Mouse (Mus musculus): Measurements from ENCODE around the gene Catip.
"Not testable (repeated sequence)": the region's sequence is repeated elsewhere in the genome, so short reads cannot be mapped to it uniquely, and the experiment has no call there.

Gene Catip

DNA sequence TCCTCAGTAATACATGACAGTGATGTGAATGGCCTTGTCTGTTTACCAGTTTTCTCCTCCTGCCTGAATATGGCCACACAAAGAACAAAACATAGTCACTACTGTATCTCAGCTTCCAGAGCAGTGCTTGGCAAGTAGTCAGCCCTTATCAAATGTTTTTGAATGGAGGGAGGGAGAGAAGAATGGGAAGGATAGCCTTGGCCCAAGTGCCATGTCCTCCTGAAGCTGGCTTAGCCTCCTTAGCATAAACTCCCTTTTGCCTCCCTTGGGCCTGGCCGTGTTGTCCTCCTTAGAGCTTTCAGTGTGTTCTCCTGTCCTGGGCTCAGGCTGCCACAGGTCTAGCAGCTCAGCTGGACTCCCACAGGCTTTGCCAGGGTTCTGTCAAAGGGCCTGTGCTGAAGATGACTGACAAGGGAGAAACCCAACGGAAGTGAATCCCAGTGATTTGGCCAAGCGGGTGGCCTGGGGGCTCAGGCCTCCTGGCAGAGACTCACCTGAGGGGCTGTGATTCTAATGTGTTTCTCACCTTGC is 24.6 kb upstream of the Catip start:
- no peak for DNase-seq (ENCODE audit: low read depth, low spot score)
- no peaks in the 10 kb centered on the region for H3K36me3 ChIP-seq (ENCODE audit: control insufficient read depth, insufficient read depth, low read length, poor library complexity, severe bottlenecking)
- H3K27me3 ChIP-seq (ENCODE audit: control insufficient read depth, insufficient read depth, low read length, poor library complexity, severe bottlenecking) = no peaks in the 10 kb centered on the region

DNA sequence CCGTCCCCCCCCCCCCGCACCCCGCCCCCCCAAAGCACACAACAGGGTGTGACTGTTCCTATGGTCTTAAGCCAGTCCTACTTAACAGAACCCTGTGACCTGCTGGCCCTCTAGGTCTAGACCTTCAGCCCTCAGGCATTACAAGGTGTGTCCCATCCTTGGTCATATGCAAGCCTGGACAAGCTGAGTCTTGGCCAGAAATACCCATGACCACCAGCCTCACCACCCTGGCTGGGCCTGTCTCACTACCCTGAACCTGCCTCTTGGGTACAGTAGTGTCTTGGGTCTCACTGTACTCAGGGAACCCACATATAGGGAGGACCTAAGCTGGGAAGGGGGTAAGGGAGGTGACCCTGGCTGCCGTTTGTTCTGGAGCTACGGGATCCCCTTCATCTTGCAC is 23.9 kb upstream of the Catip start:
- H3K27me3 ChIP-seq (ENCODE audit: control insufficient read depth, insufficient read depth, low read length, poor library complexity, severe bottlenecking) = no peaks in the 10 kb centered on the region
- no peak for DNase-seq (ENCODE audit: low read depth, low spot score)
- H3K36me3 ChIP-seq (ENCODE audit: control insufficient read depth, insufficient read depth, low read length, poor library complexity, severe bottlenecking) = no peaks in the 10 kb centered on the region

DNA sequence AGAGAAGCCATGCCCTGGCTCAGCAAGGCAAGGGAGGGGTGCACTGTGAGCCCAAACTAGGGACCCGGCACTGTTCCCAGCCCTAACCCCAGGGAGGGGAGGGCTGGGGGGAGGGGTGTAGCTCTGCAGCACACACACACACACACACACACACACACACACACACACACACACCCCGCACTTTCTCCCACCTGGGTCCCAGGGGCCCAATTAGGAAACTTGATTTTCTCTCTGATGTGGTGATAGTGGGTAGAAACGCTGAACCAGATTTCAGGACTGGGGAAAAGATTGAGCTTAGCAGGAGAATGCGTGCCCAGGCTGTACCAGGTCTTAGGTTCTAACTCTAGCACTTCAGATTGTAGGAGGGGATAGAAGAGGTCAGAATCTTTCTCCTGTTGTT is 23.3 kb upstream of the Catip start:
- H3K36me3 ChIP-seq (ENCODE audit: control insufficient read depth, insufficient read depth, low read length, poor library complexity, severe bottlenecking) = no peaks in the 10 kb centered on the region
- DNase-seq (ENCODE audit: low read depth, low spot score) = no peak

DNA sequence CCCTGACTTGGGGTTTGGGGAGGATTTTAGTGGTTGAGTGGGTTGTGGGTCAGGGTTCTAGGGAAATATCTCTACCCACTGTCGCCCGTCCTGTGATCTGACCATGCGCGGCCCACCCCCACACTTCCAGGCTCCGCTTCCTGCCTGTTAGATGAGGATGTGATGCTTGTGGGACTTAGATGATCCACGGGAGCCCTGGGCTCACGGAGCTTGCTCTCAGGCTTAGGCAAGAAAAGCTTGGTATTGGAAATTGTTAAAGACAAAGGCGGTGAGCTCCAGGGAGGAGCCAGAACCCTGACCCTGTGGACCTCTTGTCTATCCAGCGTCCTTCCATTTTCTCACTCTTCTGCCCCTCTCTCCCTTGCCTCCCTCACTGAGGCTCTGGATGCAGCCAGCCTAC is 22.0 kb upstream of the Catip start:
- no peaks in the 10 kb centered on the region for H3K27me3 ChIP-seq (ENCODE audit: control insufficient read depth, insufficient read depth, low read length, poor library complexity, severe bottlenecking)
- no peaks in the 10 kb centered on the region for H3K36me3 ChIP-seq (ENCODE audit: control insufficient read depth, insufficient read depth, low read length, poor library complexity, severe bottlenecking)
- no peak for DNase-seq (ENCODE audit: low read depth, low spot score)

More for the DNA sequence above, 23.3 kb upstream of the Catip start:
- H3K27me3 ChIP-seq (ENCODE audit: control insufficient read depth, insufficient read depth, low read length, poor library complexity, severe bottlenecking) = no peaks in the 10 kb centered on the region

DNA sequence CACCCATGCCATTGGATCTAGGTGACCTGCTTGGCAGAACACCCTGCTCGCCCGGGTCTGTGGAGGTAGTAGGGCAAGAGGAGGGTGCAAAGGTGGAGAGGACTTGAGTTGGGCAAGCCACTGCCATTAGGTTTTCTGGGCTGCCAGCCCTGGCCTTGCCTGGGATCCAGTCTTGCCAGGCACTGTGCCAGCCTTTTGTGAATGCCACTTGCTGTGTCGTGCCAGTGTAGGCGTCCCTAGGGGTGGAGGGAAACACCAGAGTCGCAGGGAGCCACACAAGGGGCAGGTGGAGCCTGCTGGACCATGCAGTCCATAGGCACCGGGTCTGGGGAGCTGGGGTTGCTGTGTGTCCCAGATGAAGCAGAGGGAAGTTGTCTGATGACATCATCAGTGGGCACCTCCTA is 21.5 kb upstream of the Catip start:
- Histone ChIP-seq H3K36me3 (ENCODE audit: control insufficient read depth, insufficient read depth, low read length, poor library complexity, severe bottlenecking) (no peaks in the 10 kb centered on the region), H3K27me3 (ENCODE audit: control insufficient read depth, insufficient read depth, low read length, poor library complexity, severe bottlenecking) (no peaks in the 10 kb centered on the region)
- DNase-seq (ENCODE audit: low read depth, low spot score) = no peak

DNA sequence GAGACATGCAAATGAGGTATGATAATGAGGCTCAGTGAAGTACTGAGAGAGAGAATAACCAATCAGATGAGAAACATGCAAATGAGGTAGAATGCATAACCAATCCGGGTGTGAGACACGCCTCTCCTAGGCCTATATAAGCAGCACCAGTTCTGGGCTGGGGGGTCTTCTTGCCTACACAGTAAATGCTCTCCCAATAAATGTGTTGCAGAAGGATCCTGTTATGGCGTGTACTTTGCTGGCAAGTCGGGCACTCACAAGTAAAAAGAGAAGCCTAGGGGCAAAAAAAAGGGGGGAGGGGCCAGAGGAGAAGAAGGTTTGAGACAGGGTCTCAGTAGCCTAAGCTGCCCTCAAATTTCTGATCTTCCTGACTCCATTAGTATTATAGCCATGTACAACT is 20.9 kb upstream of the Catip start:
- not testable (repeated sequence) for H3K27me3 ChIP-seq (ENCODE audit: control insufficient read depth, insufficient read depth, low read length, poor library complexity, severe bottlenecking); H3K36me3 ChIP-seq (ENCODE audit: control insufficient read depth, insufficient read depth, low read length, poor library complexity, severe bottlenecking); DNase-seq (ENCODE audit: low read depth, low spot score)

DNA sequence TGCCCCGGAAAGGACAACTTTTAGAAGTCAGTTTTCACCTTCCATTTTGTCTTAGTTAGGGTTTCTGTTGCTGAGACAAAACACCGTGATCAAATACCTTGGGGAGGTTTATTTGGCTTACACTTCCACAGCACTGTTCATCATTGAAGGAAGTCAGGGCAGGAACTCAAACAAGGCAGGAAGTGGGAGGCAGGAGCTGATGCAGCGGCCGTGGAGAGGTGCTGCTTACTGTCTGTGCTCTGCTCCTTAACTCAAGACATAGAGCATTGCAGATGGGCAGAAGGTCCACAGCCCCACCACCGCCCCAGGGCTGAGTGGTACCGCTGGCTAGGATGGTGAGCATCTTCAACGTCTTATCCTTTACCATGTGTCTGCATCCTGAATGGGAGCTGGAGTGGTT is 20.0 kb upstream of the Catip start:
- no peak for DNase-seq (ENCODE audit: low read depth, low spot score)
- Histone ChIP-seq H3K36me3 (ENCODE audit: control insufficient read depth, insufficient read depth, low read length, poor library complexity, severe bottlenecking) (no peaks in the 10 kb centered on the region), H3K27me3 (ENCODE audit: control insufficient read depth, insufficient read depth, low read length, poor library complexity, severe bottlenecking) (no peaks in the 10 kb centered on the region)

DNA sequence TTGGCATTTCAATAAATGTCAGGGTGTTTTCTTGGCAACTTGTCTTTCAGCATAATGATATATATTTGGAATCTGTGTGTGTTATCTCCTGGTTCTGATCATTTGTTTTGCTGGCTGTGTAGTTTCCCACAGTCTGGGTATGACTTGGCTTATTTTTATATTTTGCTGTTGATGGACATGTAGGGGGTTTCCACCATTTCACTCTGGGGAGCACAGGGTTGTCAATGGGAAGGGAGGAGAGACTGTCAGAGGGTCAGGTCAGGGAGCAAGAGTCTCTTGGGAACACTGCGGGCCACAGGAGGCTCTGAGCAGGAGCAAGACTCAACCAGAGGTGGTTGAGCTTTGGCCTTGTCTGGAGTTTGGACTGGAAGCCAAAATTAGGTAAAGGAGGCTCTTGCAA is 19.6 kb upstream of the Catip start:
- Histone ChIP-seq H3K36me3 (ENCODE audit: control insufficient read depth, insufficient read depth, low read length, poor library complexity, severe bottlenecking) (no peaks in the 10 kb centered on the region), H3K27me3 (ENCODE audit: control insufficient read depth, insufficient read depth, low read length, poor library complexity, severe bottlenecking) (no peaks in the 10 kb centered on the region)
- no peak for DNase-seq (ENCODE audit: low read depth, low spot score)

DNA sequence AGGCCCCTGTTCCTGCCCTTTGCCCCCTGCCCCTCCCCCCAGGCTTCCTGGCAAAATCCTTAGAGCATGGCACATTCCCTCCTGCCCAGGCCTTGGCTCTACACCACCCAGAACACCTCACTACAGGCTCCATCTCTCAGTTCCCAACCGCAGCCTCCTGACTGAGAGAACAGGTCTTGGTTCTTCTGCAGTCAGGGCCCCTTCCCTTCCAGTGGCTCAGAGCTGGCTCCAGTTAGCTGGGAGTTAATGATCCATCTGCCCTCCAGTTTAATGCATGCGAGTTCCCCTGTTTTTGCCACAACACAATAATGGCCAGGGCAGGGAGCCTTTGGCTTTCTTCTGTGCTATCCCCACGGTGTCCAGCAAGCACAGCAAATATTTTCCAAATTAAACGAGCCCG is 18.7 kb upstream of the Catip start:
- Histone ChIP-seq H3K36me3 (ENCODE audit: control insufficient read depth, insufficient read depth, low read length, poor library complexity, severe bottlenecking) (no peaks in the 10 kb centered on the region), H3K27me3 (ENCODE audit: control insufficient read depth, insufficient read depth, low read length, poor library complexity, severe bottlenecking) (no peaks in the 10 kb centered on the region)
- no peak for DNase-seq (ENCODE audit: low read depth, low spot score)

DNA sequence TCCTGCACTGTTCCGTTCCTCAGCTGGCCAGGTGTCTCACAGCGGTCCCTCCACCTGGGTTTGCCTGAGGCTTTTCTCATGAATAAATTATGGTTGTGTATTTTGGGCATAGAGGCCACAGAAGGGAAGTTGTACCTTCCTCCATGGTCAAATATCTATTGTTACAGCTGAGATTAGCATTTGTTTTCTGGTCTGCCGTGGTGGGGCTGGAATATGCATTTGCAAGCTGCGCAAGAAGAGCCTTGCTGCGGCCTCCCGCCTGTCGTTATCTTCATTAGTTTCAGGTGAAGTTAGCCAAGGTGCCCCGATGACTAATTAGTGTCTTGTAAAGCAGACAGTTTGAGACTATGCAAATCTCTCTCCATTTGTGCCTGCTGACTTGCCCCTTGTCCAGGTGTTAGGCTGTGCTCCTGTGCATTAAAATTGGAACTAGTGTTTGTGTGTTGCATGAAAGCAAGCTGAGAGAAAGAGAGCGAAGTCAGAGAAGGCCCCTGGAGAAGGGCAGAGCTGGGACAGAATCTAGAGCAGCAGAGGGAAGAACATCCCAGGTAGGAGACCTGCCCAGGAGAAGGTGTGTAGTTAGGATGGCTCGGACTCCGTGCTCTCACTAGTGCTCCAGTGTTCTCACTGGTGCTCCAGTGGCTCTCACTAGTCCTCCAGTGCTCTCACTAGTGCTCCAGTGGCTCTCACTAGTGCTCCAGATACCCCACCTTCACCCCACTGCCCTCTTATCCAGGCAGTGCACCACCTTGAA is 17.6 kb upstream of the Catip start:
- Histone ChIP-seq H3K36me3 (ENCODE audit: control insufficient read depth, insufficient read depth, low read length, poor library complexity, severe bottlenecking) (no peaks in the 10 kb centered on the region), H3K27me3 (ENCODE audit: control insufficient read depth, insufficient read depth, low read length, poor library complexity, severe bottlenecking) (no peaks in the 10 kb centered on the region; the same call in 1 of the 2 replicates)
- no peak for DNase-seq (ENCODE audit: low read depth, low spot score)

DNA sequence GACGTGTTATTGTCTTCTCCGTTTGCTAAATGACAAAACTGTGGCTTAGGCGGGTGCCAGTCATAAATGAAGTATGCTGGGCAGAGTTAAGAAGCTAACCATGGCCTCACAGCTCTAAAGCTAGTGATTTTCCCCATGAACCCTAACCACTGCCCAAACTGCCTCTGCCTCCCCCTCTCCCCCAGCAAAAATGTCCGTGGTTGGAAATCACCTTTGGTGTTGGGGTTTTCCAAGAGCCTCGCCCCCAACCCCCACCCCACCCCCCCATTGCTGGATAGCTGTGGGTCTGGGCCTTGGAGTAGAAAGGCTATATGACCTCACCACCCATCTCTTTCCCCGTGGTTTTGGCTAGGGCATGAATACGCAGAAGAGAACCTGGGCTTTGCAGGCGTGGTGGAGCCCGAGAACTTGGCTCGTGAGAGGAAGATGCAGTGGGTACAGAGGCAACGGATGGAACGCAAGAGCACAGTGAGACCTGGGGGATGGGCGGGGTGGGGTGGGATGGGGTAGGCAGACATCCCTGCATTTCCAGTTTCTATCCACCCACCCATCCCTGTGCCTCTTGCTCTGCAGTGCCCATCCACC is 10.6 kb upstream of the Catip start:
- Histone ChIP-seq H3K36me3 (ENCODE audit: control insufficient read depth, insufficient read depth, low read length, poor library complexity, severe bottlenecking) (no peaks in the 10 kb centered on the region), H3K27me3 (ENCODE audit: control insufficient read depth, insufficient read depth, low read length, poor library complexity, severe bottlenecking) (no peaks in the 10 kb centered on the region; the same call in 1 of the 2 replicates)
- no peak for DNase-seq (ENCODE audit: low read depth, low spot score)

DNA sequence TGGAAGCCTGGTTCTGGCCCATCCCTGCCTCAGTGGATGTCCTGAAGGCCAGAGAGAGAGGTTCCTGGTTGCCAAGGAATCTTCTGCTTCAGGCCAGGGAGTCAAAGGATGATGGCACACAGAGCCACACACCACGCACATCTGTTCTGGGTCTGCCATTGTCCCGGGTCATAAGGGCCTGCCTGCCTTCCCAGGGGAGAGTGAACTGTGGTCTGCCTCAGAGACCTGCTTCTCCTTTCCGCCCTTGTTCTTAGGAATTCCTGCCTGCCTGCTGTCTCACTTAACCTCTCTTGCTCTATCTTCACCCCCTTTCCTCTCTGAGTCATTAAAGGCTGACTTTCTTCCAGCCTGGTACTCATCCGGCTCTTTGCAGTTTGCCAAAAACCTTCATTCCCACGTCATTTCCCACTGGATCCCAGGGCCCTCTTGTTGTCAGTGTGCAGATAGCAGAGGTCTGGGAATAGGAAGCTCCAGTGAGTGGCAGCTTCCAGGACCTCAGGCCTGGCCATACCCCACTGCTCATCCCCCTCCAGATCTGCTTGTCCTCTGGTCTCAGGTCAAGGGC is 9.3 kb upstream of the Catip start:
- H3K36me3 ChIP-seq (ENCODE audit: control insufficient read depth, insufficient read depth, low read length, poor library complexity, severe bottlenecking) = no peaks in the 10 kb centered on the region
- H3K27me3 ChIP-seq (ENCODE audit: control insufficient read depth, insufficient read depth, low read length, poor library complexity, severe bottlenecking) = no peaks in the 10 kb centered on the region; the same call in 1 of the 2 replicates
- no peak for DNase-seq (ENCODE audit: low read depth, low spot score)

DNA sequence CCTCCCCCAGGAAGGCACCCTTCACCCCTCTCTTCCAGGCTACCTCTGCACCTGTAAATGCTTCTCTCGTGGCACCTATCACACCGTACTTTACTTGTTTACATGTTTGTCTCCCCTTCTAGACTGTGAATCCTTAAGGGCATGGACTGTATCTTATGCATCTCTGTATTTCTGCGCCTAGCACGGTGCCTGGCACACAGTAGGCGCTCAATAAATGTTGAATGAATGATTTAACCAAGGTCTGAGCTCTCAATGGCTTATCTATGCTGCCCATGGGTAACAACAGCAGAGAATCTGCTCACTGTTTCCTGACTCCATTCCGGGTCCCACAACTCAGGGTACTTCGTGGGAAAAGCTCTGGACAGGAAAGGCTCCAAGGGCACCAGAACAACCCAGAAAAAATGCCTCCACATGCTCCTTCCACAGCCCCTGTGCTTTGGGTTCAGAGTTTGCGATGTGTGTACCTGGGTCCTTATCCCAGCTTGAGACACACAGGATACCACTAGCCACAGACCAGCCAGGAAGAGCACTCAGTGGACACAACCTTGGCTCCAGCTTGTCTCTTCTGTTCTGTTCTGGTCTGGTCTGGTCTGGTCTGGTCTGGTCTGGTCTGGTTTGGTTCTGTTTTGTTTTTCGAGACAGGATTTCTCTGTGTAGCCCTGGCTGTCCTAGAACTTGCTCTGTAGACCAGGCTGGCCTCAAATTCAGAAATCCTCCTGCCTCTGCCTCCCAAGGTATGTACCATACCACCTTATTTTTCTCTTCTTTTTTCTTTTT is 8.3 kb upstream of the Catip start:
- no peak for DNase-seq (ENCODE audit: low read depth, low spot score)
- no peaks in the 10 kb centered on the region for H3K36me3 ChIP-seq (ENCODE audit: control insufficient read depth, insufficient read depth, low read length, poor library complexity, severe bottlenecking)
- no peaks in the 10 kb centered on the region; the same call in 1 of the 2 replicates for H3K27me3 ChIP-seq (ENCODE audit: control insufficient read depth, insufficient read depth, low read length, poor library complexity, severe bottlenecking)

DNA sequence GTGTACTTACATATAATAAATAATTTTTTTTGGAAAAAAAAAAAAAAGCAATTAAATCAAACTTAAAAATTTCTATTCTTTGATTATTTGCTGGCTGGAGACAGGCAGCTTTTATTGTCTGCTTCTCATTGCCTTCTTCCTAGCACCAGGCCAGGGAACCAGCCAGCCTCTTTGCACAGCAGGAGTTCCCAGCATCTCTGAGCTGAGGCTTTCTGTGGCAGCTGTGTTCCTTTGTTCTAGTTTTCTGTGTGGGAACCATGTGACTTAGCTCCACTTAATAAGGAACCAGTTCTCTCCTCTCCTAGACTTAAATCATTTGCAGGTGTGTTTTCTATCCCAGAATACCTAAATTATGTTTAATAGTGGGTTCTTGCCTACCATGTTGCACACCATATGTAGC is 4.4 kb upstream of the Catip start:
- Histone ChIP-seq H3K36me3 (ENCODE audit: control insufficient read depth, insufficient read depth, low read length, poor library complexity, severe bottlenecking) (no peaks in the 10 kb centered on the region), H3K27me3 (ENCODE audit: control insufficient read depth, insufficient read depth, low read length, poor library complexity, severe bottlenecking) (no peaks in the 10 kb centered on the region)
- no peak for DNase-seq (ENCODE audit: low read depth, low spot score)

All from splenic B cell, adult 2 months (primary cell).